Mouse (Mus musculus) cerebellum, adult 9-11 months (tissue): ENCODE results near the gene Hipk1.
A peak's percentile ranks its signal among the peaks of the same experiment; 100 is the strongest.
"Not testable (repeated sequence)": the region's sequence is repeated elsewhere in the genome, so short reads cannot be mapped to it uniquely, and the experiment has no call there.

Experiments
- DNase-seq: peaks from one replicate; pipeline ENCODE4 v3.0.0; 2022

Hipk1 gene

DNA sequence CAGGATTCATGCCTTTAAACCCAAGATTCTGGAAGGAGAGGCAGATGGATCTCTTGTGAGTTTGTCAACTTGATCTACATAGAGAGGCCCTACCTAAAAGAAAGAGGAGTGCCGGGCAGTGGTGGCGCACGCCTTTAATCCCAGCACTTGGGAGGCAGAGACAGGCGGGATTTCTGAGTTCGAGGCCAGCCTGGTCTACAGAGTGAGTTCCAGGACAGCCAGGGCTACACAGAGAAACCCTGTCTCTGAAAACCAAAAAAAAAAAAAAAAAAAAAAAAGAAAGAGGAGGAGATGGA lies 696 bp upstream of the Hipk1 start:
- not testable (repeated sequence) for DNase-seq

DNA sequence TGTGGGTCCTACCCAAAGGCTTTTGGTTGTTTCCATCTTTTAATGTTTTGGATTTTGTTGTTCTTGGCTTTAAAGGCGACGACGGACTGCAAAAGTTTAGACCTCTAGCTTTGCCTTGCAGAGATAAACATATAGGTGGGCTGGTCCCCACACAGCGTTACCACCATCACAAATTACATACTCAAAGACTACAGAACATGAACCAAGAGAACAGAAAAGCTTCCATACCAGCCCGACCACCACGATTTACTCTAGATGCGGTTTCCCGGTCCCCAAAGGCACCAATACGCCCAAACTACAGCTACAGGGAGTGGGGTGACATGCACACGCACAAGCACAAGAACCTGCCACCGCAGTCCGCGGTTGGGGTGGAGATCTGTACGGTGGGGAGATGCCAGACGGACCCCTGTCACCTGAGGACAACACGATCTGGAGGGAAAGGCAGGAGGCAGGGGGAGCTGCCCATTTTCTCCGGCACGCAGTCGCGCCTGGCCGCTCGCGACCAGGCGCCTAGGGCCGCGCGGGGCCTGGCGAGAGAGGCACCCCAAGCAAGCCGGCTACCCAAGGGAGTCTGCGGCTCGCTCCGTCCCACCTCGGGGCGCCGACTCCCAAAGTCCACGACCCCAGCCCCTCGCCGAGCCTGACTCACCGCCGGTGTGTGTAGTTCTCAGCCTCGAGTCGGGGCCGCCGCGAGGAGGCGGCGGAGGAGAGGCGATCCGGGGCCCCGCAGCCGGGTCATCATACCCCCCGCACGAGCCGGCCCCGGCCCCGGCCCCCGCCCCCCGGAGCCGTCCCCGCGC lies 817 bp downstream of the Hipk1 start:
- peak; percentile 56 for DNase-seq

DNA sequence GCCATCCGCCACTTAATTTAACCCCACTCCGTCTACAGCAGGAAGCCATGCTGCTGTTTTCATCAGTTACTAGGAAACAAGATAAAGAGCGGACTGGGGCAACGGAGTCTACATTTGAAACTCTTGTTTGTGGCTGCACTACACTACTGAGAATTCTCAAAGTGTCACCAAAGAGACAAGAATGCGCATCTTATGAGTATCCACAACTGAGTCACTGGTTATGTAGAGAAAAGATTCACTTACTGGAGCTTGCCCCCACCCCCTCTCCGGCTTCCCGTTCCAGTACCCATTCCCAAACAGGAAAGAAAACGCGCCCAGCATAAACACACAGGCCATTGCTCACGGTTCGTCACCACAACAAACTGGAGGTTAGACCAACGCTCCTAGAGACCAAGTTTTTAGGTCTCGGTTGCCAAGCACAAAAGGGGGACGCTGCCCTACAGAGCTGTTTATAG lies 1.4 kb downstream of the Hipk1 start:
- DNase-seq, result peak; percentile 45

GRCm38 (mm10) chr3:103789096-103789495 lies 2.3 kb downstream of the Hipk1 start:
- DNase-seq, result no peak

- DNase-seq, result no peak
Measured at GRCm38 (mm10) chr3:103787225-103787624, 4.1 kb downstream of the Hipk1 start.

DNA sequence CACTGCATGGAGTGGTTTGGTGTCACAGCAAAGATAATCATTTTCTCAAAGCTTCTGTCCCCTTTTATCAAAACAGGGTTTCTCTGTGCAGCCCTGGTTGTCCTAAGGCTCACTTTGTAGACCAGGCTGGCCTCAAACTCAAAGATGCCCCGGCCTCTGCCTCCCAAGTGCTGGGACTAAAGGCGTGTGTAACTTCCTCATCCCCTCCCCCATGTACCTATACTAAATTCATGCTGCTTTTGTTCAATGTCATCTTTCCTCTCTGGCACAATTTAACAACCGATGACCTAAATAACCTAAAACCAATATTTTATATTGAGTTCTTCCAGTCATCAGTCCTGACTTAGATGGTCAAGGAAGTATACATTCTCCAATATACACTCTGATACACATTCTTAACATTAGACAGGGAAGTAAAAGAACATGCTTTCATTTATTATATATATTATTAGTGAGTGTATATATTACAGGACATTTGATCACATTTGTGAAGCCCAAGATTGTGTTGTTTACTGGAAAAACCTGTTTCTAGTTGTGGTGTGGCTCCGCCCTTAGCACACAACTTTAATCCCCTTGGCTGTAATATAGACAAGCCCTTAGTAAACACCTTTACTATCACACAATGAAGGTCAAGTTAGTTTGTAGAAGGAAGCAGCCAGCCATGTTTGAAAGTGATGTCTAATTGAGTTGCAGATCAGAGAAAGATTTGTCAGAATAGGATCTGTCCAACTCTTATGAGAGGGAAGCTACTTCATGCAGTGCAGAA lies 8.3 kb downstream of the Hipk1 start:
- DNase-seq, result no peak

GRCm38 (mm10) chr3:103780777-103781176 lies 10.6 kb downstream of the Hipk1 start:
- no peak for DNase-seq

DNA sequence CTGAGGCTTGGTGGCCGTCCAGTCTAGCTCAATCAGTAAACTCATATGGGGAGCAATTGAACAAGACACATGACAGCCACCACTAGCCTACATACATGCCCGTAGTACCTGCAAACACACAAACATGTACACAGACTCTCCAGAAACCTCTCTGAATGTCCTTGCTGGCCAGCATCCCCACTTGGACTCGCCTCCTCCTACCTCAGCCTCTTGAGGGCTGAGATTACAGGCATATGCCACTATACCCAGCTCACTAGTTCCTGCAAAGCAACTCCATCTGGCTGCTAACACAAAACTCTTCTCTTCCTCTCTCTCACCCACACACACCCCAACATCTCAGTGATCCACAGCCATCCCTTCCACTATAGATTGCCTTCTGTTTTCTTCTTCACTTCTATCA lies 11.1 kb downstream of the Hipk1 start:
- DNase-seq, result peak; percentile 59

DNA sequence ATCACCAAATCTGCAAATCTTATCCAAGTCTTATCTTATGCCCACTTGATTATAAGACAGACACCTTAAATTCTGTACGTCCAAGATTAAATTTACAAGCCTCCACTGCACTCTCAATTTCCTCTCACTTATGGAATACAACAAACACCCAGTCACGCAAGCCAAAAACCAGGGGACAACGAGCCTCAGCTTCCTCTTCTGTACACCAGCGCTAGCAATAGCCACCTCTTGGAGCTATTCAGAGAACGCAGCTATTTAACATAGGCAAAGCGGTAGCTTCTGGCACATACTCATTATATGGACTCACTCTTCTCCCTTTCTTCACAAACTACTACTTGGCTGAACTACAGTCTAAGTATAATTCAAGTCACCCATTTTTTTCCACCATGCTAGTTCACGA lies 12.2 kb downstream of the Hipk1 start:
- DNase-seq, result no peak

GRCm38 (mm10) chr3:103778660-103779059 lies 12.7 kb downstream of the Hipk1 start:
- no peak for DNase-seq

DNA sequence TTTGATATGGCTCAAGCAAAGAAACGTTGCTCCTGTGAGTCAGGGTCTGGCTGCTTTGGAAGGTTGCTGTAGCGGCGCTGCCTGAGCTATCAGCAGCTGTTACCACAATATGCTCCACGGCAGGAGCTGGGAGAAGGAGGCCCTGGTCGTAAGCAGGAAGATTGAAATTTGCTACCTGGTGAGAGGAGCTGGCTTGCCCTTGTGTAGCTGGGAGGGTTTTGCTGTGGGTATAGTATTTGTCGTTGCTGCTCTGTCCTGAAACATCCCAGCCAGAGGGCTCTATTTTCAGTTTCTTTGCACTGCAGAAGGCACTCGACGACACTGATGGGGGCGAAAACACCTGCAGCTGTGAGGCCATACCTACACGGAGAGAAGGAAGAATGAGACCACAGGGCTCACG lies 13.4 kb downstream of the Hipk1 start:
- DNase-seq, result peak; percentile 86

DNA sequence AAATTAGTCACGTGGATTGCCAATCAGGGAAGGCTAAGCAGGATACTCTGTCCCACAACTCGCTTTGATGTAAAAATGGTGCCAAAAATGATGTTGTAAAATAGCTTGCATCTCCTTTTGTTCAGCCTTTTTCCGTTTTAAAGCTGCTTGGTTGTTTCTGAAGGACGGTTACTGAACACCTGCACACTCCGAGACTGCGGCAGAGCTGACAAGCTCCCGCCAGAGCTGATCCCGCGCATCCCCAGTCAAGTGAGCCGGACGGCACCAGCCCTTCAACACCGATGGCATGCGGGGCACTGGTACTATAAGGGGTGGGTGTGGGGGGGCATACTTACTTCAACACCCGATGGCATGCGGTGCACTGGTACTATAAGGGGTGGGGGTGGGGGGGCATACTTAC lies 17.4 kb downstream of the Hipk1 start:
- DNase-seq, result no peak

- DNase-seq, result no peak
Measured at GRCm38 (mm10) chr3:103773508-103773907, 17.9 kb downstream of the Hipk1 start.

DNA sequence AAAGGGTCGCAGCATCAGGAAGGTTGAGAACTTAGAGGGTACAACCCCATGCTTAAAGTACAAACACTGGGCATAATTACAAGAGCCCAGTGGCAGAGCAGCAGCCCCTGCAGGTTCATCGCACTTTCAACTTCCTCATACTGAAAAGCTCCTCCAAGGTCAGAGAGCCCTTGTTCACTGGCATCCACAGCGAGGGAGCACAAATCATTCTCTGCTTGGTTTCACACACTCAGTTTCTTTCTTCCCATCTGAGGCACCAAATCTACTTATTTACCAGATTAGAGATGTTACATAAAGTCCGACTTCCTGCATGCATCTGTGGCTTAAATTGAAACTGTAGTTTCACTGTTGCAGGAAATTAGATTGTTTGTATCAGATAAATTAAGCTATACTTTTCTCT lies 18.5 kb downstream of the Hipk1 start:
- no peak for DNase-seq

DNA sequence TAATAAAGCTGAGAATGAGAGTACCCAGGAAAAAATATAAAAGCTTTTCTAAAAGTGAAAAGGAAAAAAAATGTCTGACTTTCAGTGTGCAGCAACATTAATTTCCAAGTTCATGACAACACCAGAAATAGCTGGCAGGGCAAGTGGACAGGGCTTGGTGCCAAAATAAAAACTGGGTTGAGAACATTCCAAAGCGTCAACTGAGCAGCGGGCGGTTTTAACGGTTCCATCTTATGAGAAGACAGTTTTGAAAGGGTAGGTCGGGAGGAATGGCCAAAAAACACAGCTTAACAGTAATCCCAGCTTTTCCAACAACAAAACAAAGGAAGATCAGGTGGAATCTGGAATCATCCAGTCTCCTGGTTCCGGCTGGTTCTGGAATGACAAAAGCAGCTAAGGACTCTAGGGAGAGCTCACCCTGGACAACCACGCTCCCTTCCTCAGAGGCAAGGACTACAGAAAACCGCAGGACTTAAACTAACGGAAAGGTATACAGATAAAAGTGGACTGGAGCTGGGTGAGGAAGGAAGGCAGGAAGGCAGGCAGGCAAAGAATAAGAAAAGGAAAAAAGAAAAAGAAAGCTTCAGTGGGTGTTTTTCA lies 19.7 kb downstream of the Hipk1 start:
- peak; percentile 88 for DNase-seq

GRCm38 (mm10) chr3:103766789-103767188 lies 24.6 kb downstream of the Hipk1 start:
- DNase-seq, result no peak

DNA sequence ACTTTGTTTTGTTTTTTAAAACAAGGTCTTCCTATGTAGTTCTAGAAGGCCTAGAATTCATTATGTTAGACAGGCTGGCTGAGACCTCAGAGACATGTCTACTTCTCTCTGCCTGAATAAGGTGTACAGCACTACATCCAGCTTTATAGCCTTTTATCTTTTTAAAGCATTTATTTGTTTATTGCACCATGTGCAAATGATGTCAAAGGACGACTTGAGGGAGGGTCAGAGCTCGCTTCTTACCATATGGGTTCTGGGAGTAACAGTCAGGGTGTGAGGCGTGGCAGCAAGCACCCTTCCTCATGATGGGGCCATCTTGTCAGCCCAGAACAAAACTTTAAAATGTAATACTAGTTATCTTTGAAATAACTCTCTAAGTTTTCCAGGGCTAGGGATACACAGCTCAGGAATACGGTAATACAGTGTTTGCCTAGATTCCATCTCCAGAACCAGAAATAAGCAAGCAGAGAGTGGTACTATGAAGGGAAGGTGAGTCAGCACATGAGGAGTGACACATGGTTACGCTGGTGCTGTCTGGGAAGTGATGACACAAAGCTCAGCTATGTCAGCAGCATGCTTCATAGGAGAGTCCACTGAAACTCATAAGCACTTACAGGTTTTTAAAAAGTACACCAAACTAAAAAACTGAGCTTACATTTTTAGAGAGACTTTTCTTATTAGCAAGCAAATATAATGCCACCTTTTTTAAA lies 31.9 kb downstream of the Hipk1 start:
- no peak for DNase-seq

DNA sequence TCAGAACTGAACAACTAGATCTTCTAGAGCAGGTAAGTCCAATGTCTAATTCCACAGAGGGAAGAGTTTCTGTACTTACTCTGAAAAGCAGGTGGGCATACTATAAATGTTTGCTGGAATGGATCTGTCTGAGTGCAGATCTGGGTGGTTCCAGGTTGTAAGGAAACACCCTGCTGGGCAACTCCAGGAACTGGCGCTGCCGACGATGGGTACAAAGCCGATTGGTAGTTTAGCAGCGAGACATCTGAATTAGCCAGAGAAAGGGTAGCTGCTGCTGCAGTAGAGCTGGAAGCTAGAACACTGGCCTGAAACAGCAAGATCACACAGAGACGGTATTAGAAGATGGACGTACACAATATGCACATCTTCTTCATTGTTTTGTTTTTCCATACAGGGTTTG lies 32.9 kb downstream of the Hipk1 start:
- DNase-seq, result no peak

DNA sequence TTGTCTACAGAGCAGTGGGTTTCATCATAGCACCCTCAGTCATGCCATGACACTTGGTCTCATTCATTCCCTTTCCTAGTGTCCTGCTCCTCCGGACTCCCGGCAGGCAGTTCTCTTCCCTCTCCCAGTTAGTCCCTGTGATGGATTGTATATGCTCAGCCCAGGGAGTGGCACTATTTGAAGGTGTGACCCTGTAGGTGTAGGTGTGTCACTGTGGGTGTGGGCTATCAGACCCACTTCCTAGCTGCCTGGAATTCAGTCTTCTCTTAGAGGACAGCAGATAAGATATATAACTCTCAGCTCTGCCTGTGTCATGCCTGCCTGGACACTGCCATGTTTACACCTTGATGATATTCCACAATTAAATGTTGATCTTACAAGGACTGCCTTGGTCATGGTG lies 34.4 kb downstream of the Hipk1 start:
- DNase-seq, result no peak

DNA sequence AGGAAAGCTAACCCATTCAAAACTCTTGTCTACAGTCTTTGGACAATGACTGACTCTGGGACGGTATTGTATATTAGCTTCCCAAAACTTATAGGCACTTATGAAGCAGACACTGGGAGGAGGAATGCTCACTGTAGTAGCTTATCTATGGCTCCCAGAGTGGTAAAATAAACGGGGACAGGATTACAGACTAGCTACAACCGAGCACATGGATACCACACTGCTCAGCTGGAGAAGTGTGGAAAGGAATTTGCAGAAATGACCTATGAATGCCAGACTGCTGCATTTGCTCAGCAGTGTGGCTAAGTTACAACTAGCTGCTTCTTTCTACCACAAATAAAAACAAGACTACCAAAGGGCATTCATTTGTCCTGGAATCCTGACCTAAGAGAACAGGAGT lies 36.0 kb downstream of the Hipk1 start:
- no peak for DNase-seq

DNA sequence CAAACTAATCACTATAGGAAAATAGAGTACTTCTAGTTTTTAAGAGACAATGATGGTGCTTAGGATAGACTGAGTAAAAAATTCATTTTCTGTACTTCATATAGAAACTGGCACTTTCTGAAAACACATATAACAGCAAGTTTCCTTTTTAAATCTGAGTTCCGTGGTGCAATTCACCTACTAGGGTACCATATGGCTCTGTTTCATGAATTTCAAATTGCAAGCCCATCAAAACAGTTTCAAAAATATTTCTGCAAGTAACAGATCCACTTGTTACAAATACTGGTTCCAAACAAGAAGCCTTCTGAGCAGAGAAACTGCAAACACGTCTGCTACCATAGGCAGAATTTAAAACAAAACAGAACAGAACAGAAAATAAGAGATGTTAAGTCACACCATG lies 39.8 kb downstream of the Hipk1 start:
- DNase-seq, result no peak

DNA sequence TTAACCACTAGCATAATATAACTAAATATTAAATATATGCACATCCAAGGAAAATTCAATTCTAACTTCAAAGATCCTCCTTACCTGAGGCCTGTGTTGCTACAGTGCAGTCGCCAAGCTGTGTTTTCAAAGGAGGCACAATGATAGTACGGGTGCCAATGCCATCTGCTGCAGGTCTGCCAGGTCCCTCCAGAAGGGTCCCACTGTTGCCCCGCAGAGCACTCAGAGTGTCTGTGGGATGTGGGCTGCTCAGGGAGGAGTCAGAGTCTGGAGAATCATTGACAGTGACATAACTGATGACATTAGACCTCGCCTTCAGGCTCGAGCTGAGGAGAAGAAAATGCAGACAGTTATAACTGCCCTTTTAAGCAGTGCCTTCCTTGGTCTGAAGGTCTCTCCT lies 44.7 kb downstream of the Hipk1 start:
- no peak for DNase-seq

GRCm38 (mm10) chr3:103745001-103745770 lies 46.2 kb downstream of the Hipk1 start:
- DNase-seq, result no peak
